Mouse (Mus musculus): Measurements from ENCODE around the gene Pdxdc1. TPM values are rescaled to one million over a fixed set of nuclear protein-coding genes. Genes with fewer than 3 reads are reported as not detected.
"Not testable (repeated sequence)": the region's sequence is repeated elsewhere in the genome, so short reads cannot be mapped to it uniquely, and the experiment has no call there.

Pdxdc1 gene
- 84.2 and 86.3 TPM in 2 replicates for total RNA-seq (2021)
- long read RNA-seq, full-length matches to known transcripts = 27 of 38 reads
- long read RNA-seq, partial matches to known transcripts = 1 of 38 reads
- long read RNA-seq, other reads (novel, unspliced or antisense) = 10 of 38 reads

DNA sequence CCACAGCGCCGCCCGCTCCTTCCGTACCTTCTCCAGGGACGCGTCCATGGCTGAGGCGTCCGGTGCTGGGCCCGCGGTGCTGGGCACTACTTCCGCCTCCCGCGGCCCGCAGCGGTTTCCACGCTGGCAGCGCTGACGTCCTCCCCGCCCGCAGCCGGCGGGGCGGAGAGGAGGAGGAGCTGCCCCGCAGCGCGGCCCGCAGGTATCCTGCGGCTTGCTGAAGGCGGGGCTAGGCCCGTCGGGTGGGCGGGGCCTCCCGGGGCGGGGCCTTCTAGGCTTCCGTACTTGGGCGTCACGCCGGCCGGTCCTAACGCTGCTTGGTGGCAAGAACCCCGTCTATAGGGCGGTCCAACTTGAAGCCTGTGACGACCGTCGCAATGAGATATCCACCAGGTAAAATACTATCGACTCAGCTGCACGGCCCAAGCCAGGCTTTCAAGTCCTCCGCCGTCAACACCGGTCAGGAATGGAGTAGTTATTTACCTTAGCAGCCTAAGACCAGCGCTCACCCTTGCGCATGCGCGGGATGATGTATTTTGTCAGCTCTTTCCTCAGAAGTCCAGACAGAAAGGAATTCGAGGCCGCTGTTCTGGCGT is at the start of gene Pdxdc1, which contains the start of gene Mpv17l:
TSS of gene Pdxdc1 (minus strand) at position 244 of the 596 bp plus-strand sequence.
TSS of gene Mpv17l (plus strand) at position 274 of the 596 bp plus-strand sequence.
- DNase-seq = peak; percentile 98

DNA sequence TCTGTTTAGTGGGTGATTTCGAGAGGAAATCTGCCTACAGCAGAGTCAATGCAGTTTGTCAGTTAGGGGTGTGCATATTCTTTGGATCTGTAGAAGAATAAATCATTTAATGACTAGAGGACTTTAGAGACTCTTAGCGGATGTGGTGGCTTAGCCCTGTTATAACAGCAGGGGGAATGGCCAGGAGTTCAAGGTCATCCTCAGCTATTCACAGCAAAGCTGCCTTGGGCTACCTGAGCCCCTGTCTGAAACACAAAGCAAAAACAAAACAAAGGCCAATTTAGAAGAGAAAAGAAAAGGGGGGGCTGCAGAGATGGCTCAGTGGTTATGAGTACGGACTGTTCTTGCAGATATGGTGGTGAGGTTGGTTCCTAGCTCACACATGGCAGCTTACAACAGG is 48.3 kb upstream of the Pdxdc1 start:
- no peak for DNase-seq

DNA sequence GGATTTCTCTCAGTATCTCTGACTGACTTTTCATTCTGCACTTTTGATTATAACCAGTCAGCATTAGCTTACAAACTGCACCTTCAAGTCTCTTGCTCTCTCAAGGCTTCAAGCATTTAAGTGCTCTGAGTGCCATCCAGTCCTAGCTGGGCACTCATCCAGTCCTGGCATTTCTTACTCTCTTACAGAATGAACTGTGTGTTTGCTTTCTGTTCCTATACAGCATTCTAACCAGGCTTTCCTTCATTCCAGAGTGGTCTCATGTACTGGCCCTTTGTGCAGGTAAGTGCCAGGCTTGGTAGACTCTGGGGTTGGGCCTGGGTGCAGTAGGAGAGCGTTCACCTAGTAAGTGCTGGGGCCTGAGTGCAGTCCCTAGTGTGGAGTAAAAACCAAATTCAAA is 43.4 kb upstream of the Pdxdc1 start:
- DNase-seq = no peak

DNA sequence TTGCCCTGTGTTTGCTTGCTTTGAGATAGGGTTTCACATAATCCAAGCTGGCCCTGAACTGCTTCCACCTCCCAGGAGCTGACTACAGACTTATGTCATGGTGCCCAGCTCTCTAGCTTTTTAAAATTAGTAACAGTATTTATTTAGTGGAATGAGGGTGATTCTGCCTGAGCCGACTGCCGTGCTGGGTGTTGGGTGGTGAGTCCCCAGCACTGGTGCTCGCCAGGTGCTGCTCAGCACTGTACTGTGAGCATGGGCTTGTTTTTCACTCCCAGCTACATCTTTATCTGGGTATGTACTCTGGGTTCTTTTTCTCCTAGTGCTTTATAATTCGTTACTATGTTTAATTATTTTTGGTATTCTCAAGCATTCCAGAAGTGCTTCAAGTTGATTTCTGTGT is 42.2 kb upstream of the Pdxdc1 start:
- DNase-seq = no peak

DNA sequence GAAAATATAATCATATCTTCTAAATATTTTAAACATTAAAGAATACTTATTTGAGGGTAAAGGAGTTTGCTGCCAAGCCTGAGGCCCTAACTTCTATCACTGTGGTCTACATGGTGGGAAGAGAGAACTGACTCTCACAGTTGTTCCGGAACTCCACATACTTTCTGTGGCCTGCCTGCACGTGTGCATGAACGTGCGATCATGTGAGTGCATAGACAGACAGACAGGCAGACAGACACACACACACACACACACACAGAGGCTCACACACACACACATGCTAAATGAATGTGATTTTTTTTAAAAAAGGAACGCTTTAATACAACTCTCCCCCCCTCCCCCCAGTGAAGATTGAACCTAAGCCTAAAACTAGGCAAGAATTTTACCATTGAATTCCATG is 41.8 kb upstream of the Pdxdc1 start:
- DNase-seq = no peak

DNA sequence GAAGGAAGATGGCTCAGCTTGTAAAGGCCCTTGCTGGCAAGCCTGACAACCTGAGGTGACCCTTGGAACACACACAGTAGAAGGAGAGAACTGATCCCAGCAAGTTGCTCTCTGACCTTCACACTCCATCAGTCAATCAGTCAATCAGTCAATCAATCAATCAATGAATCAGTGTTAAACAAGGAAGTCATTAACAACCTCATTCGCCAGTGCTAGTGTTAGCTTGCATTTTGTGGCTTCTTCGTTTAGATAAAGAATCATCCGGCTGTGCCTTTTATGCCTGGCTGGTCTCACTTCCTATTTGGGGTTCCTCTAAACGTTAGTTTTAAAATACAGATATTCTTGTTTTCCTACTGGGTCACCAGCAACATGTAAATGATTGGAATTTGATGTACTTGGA is 41.2 kb upstream of the Pdxdc1 start:
- no peak for DNase-seq

DNA sequence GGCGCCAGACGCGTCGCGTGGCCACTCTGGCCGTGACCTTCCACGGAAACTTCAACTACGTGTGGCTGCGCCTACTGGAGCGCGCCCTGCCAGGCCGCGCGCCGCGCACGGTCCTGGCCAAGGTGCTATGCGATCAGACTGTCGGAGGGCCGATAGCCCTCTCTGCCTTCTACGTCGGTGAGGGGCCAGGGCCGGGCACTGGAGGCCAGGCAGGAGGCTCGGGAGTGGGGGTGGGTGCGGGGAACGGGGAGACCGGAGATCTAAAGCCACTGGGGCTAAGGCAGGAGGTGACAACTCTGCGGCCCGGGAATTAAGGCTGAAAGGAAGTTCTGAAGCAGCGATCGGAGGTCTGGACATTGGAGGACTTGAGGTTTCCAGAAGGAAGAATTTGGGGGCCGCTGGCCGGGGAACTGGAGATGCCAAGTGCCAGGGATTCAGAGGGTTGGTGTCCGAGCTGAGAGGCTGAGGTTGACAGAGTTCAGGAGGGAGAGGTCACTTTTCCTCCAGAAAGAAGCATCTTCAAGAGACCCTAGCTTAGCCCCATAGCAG is 38.0 kb upstream of the Pdxdc1 start:
- no peak for DNase-seq

DNA sequence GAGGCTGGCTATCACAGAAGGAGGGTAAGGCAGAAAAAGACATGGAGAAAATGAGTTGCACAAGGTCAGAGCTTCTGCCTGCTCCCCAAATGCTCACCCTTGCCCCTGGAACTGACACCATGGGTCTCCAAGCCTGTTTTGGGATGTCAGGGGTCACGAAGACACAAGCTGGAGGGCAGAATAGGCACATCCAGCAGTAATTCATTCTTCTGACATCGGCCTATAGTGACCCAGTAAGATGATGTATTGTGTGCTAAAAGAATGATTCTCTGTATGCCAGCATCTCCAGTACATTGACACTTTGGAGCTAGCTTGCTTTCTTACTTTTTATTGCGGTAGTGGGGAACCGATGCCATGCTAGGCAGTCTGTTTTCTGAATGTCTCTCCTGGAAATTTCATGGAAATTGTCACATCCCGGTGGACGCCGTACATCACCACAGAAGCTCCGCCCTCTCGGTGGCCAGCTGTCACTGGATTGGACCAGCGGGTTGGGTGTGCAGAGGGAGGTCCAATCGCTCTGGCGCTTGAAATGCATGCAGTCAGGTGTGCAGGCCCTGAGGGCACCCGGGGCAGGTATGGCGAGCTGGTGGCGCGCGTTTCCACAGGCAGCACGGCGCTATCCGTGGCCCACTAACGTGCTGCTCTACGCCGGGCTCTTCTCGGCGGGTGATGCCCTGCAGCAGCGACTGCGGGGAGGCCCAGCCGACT is 37.4 kb upstream of the Pdxdc1 start:
- peak; percentile 68 for DNase-seq

DNA sequence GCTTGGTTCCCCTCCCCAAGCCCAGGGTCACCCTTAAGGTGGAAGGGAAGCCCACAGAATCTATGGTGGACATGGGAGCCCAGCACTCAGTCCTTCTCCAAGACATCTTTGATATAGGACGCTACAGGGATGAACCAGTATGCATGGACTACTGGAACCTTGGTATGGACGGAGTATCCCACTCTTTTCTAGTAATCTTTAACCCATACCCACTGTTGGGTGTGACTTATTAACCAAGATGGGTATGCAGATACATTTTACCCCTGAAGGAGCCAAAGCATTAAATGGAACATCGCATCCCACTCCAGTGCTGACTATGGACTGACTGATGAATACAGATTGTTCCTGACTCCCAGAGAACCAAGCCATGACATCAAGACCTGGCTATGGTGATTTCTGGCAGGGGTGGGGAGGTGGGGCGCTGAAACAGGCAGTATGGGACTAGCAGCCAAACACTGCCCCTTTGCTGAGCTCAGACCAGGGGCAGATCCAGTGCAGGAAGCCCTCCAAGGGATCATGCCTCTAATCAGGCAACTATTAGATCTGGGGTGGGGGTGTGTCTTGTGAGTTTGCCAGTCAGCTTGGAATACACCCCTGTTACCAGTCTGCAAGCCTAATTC is 24.6 kb upstream of the Pdxdc1 start:
- DNase-seq = no peak

DNA sequence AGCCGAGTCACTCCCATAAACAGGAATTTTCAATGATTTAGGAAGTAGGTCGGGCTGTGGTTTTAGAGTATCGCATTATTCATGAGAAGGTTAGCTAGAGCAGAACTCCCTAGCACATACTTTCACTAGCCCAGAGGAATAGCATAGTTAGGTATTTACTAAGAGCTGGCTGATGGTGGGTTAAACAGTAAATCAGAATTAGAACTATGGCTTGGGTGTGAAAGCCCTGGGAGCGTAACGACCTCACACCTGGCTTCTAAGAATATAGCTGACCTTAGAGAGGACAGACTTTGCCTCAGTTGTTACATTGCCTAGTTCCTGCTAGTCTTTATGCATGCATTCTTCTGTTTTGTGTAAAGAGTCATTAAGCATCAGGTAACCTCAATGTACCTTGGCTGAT is 20.0 kb upstream of the Pdxdc1 start:
- DNase-seq = not testable (repeated sequence)

DNA sequence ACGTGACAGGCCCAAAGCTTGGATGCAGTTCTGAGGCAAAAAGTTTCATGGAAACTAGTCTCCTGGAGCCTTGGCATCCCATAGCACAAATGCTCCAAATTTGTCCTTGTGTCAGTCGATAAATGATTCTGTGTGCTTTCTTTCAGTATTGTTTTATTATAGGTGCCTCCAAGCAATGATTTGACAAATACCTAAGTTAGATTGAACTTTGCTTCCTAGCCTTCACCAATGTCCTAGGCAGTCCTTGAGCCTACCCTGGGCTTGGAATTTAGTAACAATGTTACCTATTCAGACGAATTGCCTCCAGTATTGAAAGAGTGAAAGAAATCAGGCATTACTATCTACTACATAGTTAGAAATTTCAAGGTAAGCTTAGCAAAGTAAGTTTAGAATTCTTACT is 19.6 kb upstream of the Pdxdc1 start:
- not testable (repeated sequence) for DNase-seq

DNA sequence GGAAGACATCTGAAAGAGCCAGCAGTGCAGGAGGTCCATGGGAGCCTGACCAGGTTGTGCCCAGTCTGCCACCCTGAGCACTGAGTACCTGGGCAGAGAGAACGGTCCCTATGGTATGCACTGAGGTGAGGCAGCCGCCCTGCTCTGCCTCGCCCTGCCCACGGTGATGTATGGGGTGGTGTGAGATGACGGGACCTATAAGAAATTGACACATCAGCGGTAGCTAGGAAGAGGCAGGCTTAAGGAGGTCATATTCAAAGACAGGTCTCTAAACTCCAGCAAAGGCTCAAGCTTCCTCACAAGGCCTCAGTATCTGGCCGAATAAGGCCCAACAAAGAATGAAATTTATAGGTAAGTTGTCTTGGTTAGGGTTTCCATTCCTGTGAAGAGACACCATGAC is 18.9 kb upstream of the Pdxdc1 start:
- no peak for DNase-seq

DNA sequence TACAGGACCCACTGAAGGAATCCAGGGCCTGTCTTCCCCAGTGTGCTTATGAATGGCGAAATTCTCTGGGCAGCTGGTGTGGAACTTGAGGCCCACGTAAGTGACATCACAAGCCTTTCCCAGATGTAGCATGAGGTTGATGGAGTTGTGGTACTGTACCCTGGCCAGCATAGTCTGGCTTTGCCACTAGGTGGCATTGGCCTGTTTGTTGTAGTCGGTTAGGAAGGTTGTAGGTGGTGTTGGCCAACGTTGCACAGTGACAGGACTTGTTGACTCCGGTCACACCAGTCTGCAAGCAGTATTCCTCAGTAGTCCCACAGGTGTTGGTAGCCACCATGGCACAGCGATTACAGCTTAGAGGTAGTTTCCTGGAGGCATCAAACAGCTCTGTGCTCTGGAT is 18.1 kb upstream of the Pdxdc1 start:
- DNase-seq = peak; percentile 7

DNA sequence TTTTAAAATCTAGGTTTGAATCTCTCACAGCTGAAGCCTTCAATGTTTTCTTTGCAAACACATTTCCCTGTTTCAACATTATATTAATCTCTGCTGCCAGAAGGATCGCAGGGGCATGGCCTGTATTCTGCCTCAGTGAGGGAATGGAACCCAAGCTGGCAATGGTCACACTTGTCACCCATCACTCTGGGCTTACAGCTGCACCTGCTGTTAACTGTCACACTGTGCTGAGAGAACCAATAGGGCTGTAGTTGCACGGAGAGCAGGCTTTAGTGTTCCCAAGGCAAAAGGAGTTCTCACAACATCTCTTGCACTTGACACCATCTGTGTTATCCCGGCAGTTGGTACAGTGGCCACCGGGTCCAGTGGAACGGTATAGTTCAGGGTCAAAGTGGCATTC is 17.2 kb upstream of the Pdxdc1 start:
- no peak for DNase-seq

DNA sequence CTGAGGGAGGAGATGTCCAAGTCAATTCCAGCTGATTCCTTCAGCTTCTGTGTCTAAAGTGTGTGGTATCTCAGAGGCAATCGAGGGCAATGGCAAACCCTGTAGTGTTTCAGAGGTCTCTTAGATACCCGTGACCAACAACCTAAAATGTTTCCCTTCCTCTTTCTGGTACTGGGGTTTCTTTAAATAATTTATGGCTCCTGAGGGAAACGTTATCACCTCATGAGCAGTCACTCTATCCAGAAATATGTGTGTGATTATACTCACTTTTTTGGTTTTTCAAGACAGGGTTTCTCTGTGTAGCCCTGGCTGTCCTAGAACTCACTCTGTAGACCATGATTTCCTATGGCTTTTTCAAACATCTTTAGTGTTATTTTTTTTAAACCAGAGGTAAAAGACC is 4.4 kb upstream of the Pdxdc1 start:
- DNase-seq = no peak

DNA sequence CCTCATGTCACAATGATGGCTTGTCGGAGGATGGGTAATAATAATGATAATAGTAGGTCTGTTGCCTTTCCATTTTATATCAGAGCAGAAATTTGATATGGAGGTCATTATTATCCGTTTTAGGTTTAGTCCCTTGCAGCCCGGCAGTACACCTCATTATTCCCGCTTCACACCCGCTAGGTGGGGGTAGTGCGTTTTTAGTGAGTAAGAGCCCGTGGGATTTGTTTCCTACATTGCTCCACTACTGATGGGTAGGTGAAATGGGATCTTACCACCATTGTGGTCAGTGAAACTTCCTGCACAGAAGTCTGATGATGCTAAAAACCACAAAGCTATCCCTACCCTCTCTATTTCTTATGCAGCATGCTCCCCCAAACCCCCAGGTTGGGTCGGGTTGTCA is 557 bp upstream of the Pdxdc1 start:
- DNase-seq = no peak

DNA sequence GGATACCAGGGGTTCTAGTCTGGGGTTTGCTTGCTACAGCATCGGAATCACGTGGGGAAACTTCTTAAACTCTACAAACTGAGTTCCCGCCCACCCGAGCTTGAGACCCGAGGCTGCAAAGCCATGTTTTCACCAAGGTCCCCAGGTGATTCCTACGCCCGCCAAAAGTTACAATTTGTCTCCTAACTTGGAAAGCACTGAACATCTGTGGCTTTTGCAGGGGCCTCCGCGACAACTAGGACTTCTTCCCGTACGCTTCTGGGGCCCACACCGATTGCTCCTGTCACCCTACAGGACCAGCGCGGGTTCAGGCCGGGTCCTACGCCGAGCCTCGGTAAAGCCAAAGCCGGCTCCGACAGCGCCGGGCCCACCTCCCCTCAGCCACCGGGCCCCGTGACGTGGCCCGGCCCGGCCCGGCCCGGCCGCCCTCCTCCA is 517 bp downstream of the Pdxdc1 start:
- DNase-seq = no peak

DNA sequence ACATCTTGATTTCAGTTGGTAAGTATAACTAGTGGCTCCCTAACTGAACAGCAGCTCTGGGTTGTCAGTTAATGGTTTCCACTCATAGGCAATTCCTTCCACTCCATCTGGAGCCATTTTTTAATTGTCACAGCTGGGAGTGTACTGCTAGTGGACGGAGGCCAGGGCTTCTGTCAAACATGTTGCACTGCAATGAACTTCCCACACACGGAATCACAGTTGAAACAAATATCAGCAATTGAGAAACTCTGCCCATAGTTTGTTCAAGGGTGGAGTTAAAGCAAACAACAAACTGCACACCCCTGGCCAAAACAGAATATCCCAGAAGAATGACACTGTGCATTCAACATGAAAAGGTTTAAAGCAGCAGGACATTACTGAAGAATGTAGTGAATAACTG is 4.0 kb downstream of the Pdxdc1 start:
- no peak for DNase-seq

DNA sequence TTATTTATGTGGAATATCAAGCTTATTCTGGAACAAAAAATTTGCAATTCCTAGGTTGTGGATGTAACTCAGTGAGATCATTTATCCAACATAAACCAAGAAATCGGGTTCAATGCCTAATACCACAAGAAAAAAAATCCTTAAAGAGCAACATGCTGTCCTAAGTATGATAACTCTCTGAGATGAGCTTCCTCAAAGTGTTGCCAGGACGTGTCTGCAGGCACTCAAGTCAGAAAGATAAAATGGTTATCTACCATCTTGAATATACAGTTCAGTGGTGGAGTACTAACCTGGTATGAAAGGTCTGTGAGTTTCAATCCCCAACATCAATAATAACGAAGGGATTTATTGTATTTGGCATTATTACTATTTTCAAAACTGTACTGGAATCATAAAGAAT is 6.6 kb downstream of the Pdxdc1 start:
- DNase-seq = no peak

DNA sequence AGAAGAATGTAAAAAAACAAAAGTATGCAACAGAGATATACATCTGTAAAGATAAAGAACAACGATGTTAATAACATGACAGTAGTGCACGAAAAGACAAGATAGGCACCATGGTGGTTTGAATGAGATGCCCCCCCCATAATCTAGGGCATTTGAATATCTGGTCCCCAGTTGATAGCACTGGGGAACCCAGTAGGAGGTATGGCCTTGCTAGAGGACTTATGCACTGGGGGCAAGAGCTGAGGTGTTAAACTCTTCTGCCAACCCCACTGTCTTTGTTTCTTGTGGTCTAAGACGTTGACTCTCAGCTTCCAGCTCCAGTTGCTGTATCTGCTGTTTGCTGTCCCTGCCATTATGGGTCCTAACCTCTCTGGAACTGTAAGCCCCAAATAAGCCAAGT is 7.2 kb downstream of the Pdxdc1 start:
- DNase-seq = no peak

DNA sequence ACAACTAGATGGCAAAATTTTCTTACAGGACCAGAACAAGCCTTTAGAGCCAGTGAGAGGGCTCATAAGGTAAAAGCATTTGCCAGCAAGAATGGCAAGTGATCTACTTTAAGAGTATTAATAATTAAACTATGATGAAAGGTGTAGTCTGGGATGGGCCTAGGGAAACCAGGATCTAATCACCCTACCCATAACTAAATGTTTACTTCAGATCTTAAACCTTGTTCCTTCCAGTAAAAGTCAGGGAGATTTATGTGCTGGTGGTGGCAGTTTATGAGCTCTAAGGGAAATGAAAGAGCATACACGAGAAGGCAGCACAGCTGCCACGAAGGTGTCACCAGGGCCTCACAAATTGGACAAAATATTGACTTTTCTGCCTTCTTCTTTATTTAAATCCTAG is 8.8 kb downstream of the Pdxdc1 start:
- DNase-seq = no peak

DNA sequence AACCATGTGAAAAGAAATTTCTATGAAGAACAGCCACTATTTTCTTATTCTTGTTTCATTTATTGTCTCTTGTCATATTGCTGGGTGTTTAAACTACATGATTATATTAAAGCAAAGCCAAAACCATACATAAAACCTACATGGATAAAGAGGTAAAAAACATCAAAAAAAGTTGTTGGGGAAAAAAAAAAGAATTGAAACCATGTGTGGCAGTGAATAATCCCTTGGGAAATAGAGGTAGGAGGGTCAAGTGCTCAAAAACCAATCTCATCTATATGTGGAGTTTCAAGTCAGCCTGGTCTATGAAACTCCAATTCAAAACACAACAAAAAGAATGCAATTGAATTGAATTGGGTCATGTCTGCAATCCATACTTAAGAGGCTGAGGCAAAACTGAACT is 10.1 kb downstream of the Pdxdc1 start:
- DNase-seq = no peak

DNA sequence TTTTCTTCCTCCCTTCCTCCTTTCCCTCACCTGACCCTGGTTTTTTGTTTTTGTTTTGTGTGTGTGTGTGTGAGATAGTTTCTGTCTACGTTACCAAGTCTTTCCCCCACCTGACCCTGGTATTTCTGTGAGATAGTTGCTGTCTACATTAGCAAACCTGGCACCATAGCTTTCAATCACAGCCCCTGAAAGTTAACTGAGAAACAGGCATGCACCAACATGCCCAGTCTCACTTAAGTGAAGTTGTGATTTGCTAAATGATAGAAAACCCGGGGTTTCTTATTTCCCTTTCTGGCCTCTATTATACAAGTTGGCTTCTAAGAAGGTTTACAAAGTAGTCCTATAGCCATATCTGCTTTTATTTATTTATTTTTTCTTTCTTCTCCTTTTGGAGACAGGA is 12.5 kb downstream of the Pdxdc1 start:
- no peak for DNase-seq

Measured in adrenal gland, postnatal 25 days (tissue).